Mouse (Mus musculus) right cerebral cortex, postnatal 25 days (tissue): ENCODE measurements at regions not wholly inside any gene's neighbourhood (a gene's known extent, or its start where the extent isn't known, plus 50 kb on each side); places are given as distances from the start of the nearest gene placed in this dataset.

Experiments
- DNase-seq: peaks from one replicate; pipeline ENCODE4 v3.0.0; 2022

GRCm38 (mm10) chr12:16056216-16056615 lies 239.5 kb upstream of the Trib2 start:
- DNase-seq: no peak

DNA sequence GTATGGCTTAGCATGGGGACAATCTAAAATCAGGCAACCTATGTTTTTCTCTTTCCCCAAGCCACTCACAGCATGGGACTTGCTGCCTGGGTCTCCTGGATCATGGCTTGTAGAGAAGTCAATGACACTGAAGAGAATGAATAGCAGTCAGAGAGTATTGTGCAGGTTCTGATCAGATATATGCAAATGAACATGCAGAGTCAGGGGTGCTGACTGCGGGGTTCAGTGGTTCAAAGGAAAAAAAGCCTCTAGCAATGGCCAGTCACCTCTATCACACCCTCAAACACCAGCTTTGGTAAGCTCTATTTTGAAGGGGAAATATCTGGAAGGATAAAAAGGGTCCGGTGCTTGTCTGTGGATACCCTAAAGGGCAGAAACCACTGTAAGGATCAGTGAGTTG lies 237.9 kb upstream of the Trib2 start:
- DNase-seq: no peak

- no peak for DNase-seq
Observed at GRCm38 (mm10) chr12:16053735-16054134, 237.0 kb upstream of the Trib2 start.

- no peak for DNase-seq
Observed at GRCm38 (mm10) chr12:16052998-16053397, 236.3 kb upstream of the Trib2 start.

DNA sequence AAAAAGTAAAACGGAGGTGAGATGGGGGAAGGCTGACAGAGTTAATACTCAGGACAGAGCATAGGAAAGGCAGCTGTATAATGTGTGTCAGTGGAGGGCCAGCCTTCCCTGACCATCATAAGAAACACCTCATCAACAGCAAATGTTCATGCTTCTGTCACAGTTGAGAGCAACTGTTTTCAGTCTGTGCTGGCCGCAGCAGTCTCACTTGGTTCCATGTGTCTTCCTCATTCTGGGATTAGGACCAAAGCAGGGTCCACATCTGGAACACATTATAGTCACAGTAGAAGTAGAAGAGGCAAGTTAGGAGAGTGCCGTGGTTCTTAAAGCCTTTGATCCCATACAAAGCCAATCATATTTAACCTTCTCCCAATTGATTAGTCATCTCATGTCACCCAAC lies 235.6 kb upstream of the Trib2 start:
- DNase-seq: no peak

- DNase-seq: no peak
Observed at GRCm38 (mm10) chr12:16051439-16051838, 234.7 kb upstream of the Trib2 start.

- no peak for DNase-seq
Observed at GRCm38 (mm10) chr12:16049545-16049944, 232.8 kb upstream of the Trib2 start.

DNA sequence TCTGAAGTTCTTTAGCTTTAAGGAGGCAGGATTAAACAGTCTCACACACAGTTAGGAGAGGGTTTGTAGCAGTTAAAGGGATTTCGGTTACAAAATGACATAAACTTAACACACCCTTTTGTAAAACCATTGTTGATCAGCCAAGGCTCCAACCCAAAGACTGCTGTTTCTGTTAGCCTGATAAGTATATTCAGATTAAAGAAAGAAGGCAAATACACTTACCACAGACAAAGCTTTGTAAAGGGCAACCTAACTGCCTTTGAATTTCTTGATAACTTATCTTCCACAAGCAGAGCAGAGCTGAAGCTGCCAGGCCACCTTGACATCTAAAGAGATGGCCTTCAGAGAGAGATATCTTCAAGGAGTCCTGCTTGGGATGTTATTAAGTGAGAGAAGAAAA lies 229.9 kb upstream of the Trib2 start:
- DNase-seq: no peak

DNA sequence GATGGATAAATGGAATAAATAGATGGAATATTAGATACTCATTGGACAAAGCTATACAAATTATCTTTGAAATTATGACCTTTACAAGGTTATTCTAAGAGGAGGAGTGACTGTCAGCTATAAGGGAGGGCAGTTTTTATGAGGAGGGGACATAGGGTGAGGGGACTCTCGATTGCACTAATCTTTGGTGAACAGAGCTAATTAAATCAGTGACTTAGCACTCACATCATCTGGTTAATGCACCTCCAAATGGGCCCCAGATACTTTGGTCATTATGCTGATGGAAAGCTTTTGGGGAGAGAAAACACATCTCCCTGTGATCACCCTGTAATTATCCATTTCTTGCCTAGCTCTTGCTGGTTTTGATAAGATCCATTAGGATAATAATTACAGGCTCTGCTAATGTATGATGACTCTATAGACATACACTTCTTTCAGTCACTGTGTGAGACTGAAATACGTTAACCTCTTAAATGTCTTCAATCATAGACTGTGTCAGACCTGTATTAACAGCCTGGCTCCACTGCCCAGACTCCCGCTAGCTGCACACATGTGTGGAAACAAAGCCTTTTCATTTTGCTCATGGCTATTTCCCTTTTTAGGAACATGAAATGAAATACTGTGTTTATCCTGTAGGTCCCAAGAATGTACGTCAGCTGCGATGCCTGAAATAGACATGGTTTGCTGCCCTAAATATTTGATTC lies 229.2 kb upstream of the Trib2 start:
- no peak for DNase-seq

DNA sequence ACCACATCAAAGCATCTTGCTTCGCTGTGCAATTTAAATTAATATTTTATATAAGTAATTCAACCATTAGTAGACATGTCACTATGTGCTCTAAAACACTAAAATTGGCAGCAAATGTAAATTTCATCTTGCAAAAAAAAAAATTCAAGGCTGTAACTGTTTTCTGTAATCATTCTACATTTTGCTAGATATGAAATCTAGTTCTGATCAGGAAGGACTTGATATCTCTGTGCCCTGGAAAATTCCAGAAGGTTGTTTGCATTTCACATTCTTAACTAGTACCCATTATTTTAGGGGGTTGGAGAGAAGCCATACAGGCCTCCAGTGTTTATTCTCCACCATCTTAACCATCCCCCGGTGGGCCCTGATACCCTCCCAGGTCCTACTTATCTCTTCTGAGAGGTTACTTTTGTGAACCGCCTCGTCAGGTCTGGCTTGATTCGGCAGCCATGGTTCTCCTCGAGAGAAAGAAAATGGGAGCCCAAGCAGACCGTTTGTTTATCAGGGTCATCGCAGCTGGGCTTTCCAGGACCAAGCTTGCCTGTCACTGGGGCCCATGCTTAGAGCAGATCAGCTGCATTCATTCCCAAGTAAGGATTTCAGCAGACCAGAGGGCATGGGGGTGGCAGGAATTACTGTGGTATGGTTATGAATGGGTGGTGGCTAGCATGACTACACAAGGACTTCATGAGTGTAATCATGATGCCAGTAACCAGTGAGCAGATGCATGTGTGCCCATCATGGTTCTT lies 226.9 kb upstream of the Trib2 start:
- DNase-seq: no peak

DNA sequence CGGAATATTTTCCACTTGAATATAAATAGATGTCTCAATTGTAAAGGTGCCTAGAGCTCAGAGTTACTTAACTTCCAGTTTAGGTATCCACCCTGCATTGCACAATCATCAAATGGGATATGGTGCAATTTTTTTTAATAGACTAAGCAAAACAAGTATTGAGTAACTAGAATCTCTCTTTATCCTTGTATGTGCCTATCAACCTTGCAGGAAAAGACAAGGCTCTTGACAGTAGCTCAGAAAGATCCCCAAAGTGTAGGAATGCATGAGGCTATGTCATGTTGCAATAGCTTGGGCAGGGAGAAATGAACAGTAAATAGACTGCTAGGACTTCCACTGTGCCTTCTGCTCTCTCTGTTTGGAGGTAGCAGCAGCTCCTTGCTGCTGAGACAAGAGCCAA lies 225.6 kb upstream of the Trib2 start:
- no peak for DNase-seq

GRCm38 (mm10) chr12:16041129-16041528 lies 224.4 kb upstream of the Trib2 start:
- DNase-seq: no peak

DNA sequence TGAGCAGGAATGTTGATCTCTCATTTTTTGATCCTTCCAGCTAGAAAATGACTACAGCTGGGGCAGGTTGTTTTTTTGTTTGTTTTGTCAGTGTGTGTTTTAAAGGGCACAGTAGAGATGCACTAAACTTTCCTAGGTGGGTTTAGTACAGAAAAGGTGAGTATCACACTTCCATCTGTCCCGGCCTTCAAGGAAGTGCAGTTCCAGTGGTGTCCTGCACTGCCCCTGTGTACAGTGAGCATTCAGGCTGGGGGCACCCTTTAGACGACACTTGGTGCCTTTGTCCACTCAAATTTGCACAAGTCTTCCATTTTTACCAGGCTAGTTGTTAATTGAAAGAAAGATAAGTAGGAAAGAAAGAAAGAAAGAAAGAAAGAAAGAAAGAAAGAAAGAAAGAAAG lies 218.8 kb upstream of the Trib2 start:
- no peak for DNase-seq

GRCm38 (mm10) chr12:16034691-16035515 lies 218.2 kb upstream of the Trib2 start:
- no peak for DNase-seq

GRCm38 (mm10) chr12:16026654-16027053 lies 209.9 kb upstream of the Trib2 start:
- no peak for DNase-seq

GRCm38 (mm10) chr12:16023273-16023672 lies 206.6 kb upstream of the Trib2 start:
- no peak for DNase-seq

- no peak for DNase-seq
Observed at GRCm38 (mm10) chr12:16021202-16021821, 204.6 kb upstream of the Trib2 start.

DNA sequence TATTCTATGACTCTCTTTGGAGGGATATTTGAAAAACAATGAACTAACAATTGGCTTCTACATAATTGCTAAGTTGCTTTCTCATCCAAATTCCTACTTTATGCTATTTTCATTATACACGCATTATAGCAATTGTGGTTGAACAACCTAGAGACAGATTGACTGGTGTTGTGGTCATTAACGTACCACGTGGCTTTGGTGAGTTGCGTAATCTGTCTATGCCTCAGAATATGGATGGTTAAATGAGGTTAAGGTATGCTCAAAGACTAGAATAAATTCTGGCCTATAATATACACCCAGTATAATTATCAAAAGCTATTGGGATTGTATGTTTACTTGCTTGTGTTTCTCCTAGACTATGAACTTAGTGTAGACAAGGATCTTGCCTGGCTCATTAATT lies 201.5 kb upstream of the Trib2 start:
- no peak for DNase-seq

DNA sequence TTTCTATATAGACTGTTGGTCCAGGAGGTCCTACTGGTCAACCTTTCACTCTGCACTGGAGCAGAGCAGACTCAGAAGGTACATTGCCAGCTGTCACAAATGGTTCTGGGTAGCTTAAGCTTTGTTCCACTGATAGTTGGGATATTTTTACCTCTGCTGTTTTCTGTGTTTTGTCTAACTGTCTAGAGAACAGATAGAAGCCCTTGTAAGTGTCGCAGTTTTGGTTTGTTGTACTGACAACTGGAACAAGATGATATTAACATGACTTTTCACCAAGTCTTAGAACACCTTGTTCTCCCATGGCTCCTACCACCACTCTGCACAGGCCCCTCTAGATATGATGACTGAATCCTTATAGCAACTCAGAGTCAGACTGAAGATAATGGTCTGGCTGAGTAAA lies 199.9 kb upstream of the Trib2 start:
- no peak for DNase-seq

DNA sequence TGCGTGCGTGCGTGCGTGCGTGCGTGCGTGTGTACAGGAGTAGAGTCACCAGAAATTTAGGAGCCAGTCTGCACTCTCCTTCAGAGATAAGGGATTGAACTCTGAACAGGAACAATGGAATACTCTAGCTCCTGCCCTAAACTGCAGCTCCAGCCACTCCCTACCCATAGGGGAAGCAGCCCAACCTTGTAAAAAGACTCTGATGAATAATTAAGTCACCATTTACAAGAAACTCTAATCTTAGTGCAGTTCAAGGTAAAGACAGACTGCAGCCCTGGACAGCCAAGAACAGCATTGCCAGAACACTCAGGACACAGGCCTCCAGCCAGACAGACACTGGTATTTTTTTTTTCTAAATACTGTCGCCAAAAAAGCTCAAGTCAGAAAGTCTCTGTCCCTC lies 198.9 kb upstream of the Trib2 start:
- no peak for DNase-seq

GRCm38 (mm10) chr12:16014679-16015078 lies 198.0 kb upstream of the Trib2 start:
- DNase-seq: no peak

GRCm38 (mm10) chr12:16013861-16014630 lies 197.3 kb upstream of the Trib2 start:
- no peak for DNase-seq

DNA sequence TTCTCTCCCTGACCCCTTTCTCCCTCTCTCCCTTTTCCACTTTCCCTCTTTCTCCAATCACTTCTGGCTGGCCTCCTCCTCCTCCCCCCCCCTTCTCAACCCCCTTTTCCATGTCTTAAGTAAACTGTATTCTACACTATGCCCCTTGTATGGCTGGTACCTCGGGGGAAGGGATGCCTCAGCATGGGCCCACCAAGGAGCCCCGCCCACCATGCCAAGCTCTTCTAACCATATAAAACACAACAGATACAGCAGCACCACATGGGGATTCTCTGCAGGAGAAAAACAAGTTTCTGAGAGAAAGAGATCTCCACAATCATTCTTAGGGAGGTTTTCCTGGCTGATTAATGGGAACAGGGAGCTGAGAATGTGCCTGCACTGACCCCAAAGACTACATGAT lies 196.6 kb upstream of the Trib2 start:
- DNase-seq: no peak
